ENCODE assay signal across 10 mouse cellular contexts in the genomic region with DNA sequence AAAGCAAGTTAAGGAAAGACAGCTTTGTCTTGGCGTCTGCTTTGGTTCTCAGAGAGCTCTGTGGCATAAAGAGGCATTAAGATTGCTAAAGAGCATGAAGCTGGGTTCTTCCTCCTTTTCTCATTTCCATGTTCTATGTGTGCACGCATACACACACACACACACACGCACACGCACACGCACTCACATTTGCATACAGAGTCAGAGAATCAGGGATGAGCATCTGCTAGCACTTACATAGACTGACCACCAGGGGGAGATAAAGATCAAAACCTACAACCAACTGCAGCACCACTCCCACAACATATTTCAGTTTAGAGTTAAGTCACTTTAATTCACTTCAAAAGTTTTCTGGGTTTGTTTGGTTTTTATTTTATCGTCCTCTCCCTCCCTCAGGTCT. TPM values are rescaled to one million over a fixed set of nuclear protein-coding genes. Genes with fewer than 3 reads are reported as not detected.
DNase-seq lines count a peak whose midpoint lies in the region; ATAC-seq and TF ChIP-seq lines count a peak whose summit lies in the region.
"Had no signal": no experiment of that assay in that cellular context is flagged by ENCODE, and none has a peak within 500 bp of the region (broad histone marks: within the 10 kb centered on the region; RNA-seq: fewer than 3 reads in every experiment).

No protein-coding gene starts in this region.

- no peak overlapping the region for H3K4me2 ChIP-seq in embryonic facial prominence, embryonic 11.5 days (ENCODE audit: low read depth, low read length)
- H3K4me2 ChIP-seq in hindbrain, postnatal 0 days (ENCODE audit: low read depth, low read length): 0 out of 2 replicates have a peak overlapping the region, but pooled peaks have one; percentile 23
- no peak overlapping the region for H3K4me2 ChIP-seq in midbrain, postnatal 0 days (ENCODE audit: low read depth, low read length, poor library complexity, severe bottlenecking)

- no peak for TF ChIP-seq POLR2A in MEL (IDR thresholded peaks at IDR 0.05; ENCODE audit: control insufficient read depth in 1 of 2, insufficient read depth in 1 of 2, low read depth in 1 of 2, low read length in 2 of 2, poor library complexity in 1 of 2)

- peak; percentile 83 for ATAC-seq in frontal cortex, adult (ENCODE audit: low TSS enrichment)
- no peak for ATAC-seq in embryonic facial prominence, embryonic 11.5 days (replicated peaks; ENCODE audit: insufficient number of reproducible peaks, low FRiP score, low TSS enrichment, low read depth)
- ATAC-seq in hindbrain, postnatal 0 days: no peak
- no peak for ATAC-seq in midbrain, postnatal 0 days (ENCODE audit: low FRiP score)

- no peaks in the 10 kb centered on the region for H3K9me3 ChIP-seq in MEL (replicated peaks; ENCODE audit: insufficient read depth, low read length)
- H3K9me3 ChIP-seq in embryonic facial prominence, embryonic 11.5 days (replicated peaks; ENCODE audit: control insufficient read depth, low read length): no peaks in the 10 kb centered on the region
- no peaks in the 10 kb centered on the region for H3K9me3 ChIP-seq in hindbrain, postnatal 0 days (ENCODE audit: low read length)
- H3K9me3 ChIP-seq in midbrain, postnatal 0 days (ENCODE audit: low read length): no peaks in the 10 kb centered on the region

- no peak overlapping the region for H3K9ac ChIP-seq in MEL (ENCODE audit: control insufficient read depth, low read depth, low read length, poor library complexity, severe bottlenecking)
- no peak overlapping the region for H3K9ac ChIP-seq in embryonic facial prominence, embryonic 11.5 days (replicated peaks; ENCODE audit: low read length)
- no peak overlapping the region for H3K9ac ChIP-seq in hindbrain, postnatal 0 days (replicated peaks; ENCODE audit: low read length)
- H3K9ac ChIP-seq in midbrain, postnatal 0 days (replicated peaks; ENCODE audit: low read length, poor library complexity, severe bottlenecking): no peak overlapping the region

- H3K4me3 ChIP-seq in MEL (ENCODE audit: control insufficient read depth in 1 of 2, insufficient read depth in 1 of 2, low read depth in 2 of 2, low read length in 2 of 2): no peak overlapping the region
- H3K4me3 ChIP-seq in embryonic facial prominence, embryonic 11.5 days (ENCODE audit: low read depth, low read length): no peak overlapping the region
- no peak overlapping the region for H3K4me3 ChIP-seq in hindbrain, postnatal 0 days (ENCODE audit: low read length)
- no peak overlapping the region for H3K4me3 ChIP-seq in midbrain, postnatal 0 days (ENCODE audit: low read depth, low read length)

- H3K27me3 ChIP-seq in MEL (ENCODE audit: control insufficient read depth in 1 of 2, insufficient read depth in 2 of 2, low read length in 2 of 2): peaks cover 0 to 8% of the 10 kb centered on the region in 2 experiments; a peak in 3 of 4 replicates
- no peaks in the 10 kb centered on the region for H3K27me3 ChIP-seq in embryonic facial prominence, embryonic 11.5 days (ENCODE audit: control insufficient read depth, insufficient read depth, low read length)
- H3K27me3 ChIP-seq in hindbrain, postnatal 0 days (ENCODE audit: insufficient read depth, low read length): no peaks in the 10 kb centered on the region
- no peaks in the 10 kb centered on the region for H3K27me3 ChIP-seq in midbrain, postnatal 0 days (ENCODE audit: insufficient read depth, low read length)

- 0 out of 4 replicates have a peak, but pooled peaks cover 0 to 2% of the 10 kb centered on the region in 2 experiments for H3K36me3 ChIP-seq in MEL (ENCODE audit: control insufficient read depth in 1 of 2, insufficient read depth in 2 of 2, low read length in 2 of 2)
- no peaks in the 10 kb centered on the region for H3K36me3 ChIP-seq in embryonic facial prominence, embryonic 11.5 days (replicated peaks; ENCODE audit: control insufficient read depth, insufficient read depth, low read depth, low read length)
- no peaks in the 10 kb centered on the region for H3K36me3 ChIP-seq in hindbrain, postnatal 0 days (ENCODE audit: insufficient read depth, low read length)
- no peaks in the 10 kb centered on the region for H3K36me3 ChIP-seq in midbrain, postnatal 0 days (ENCODE audit: insufficient read depth, low read length)

- WGBS in embryonic facial prominence, embryonic 11.5 days: 13% methylated on average over 6 of the region's 6 CpGs
- WGBS in hindbrain, postnatal 0 days: 3% methylated on average over 6 of the region's 6 CpGs
- WGBS in midbrain, postnatal 0 days: 9% methylated on average over 6 of the region's 6 CpGs

- no peak for DNase-seq in frontal cortex, postnatal 25 days (ENCODE audit: low spot score in 2 of 2)
- peak; percentile 89 for DNase-seq in MEL (ENCODE audit: low read depth, low spot score)
- DNase-seq in embryonic facial prominence, embryonic 11.5 days (ENCODE audit: low spot score): peak; percentile 75
- peak; percentile 83 for DNase-seq in hindbrain, postnatal 0 days (ENCODE audit: low spot score)
- DNase-seq in left cerebral cortex, postnatal 10 days (ENCODE audit: extremely low spot score in 1 of 2, low spot score in 2 of 2): peak; percentile 47 to 61
- DNase-seq in midbrain, postnatal 0 days (ENCODE audit: low spot score): peak; percentile 84
- DNase-seq in thymus, postnatal 25 days: peak; percentile 31

- no peak for TF ChIP-seq EP300 in MEL (IDR thresholded peaks at IDR 0.05; ENCODE audit: low read depth in 1 of 2, low read length in 2 of 2)

- TF ChIP-seq RAD21 in MEL (IDR thresholded peaks at IDR 0.05; ENCODE audit: low read depth, low read length): peak; percentile 67

- no peak overlapping the region for H3K27ac ChIP-seq in MEL (ENCODE audit: control insufficient read depth, low read depth, low read length)
- H3K27ac ChIP-seq in embryonic facial prominence, embryonic 11.5 days (replicated peaks; ENCODE audit: low read depth, low read length): no peak overlapping the region
- no peak overlapping the region for H3K27ac ChIP-seq in hindbrain, postnatal 0 days
- H3K27ac ChIP-seq in midbrain, postnatal 0 days (ENCODE audit: low read depth, low read length): no peak overlapping the region; the same call in 1 of the 2 replicates
- H3K27ac ChIP-seq: macrophage had no signal

- peaks cover 0 to 12% of the 10 kb centered on the region in 2 experiments; a peak in 2 of 4 replicates for H3K4me1 ChIP-seq in MEL (ENCODE audit: control insufficient read depth in 1 of 2, insufficient read depth in 2 of 2, low read length in 2 of 2)
- H3K4me1 ChIP-seq in embryonic facial prominence, embryonic 11.5 days (ENCODE audit: control insufficient read depth, insufficient read depth, low read length): no peaks in the 10 kb centered on the region
- H3K4me1 ChIP-seq in hindbrain, postnatal 0 days (ENCODE audit: insufficient read depth, low read length): no peaks in the 10 kb centered on the region
- no peaks in the 10 kb centered on the region for H3K4me1 ChIP-seq in midbrain, postnatal 0 days (ENCODE audit: insufficient read depth, low read length)

- intact Hi-C loops in left cerebral cortex, postnatal 10 days (cut with DNase I): no loop called here

- TF ChIP-seq CTCF in MEL (IDR thresholded peaks at IDR 0.05 in 2 of 3, conservative IDR thresholded peaks at IDR 0.05 in 1 of 3; ENCODE audit: control insufficient read depth in 1 of 3, insufficient read depth in 1 of 3, low read depth in 2 of 3, low read length in 3 of 3, poor library complexity in 1 of 3, severe bottlenecking in 1 of 3): peak; percentile 49 to 85 (median 83)
- TF ChIP-seq CTCF in hindbrain, postnatal 0 days (IDR thresholded peaks at IDR 0.05; ENCODE audit: low read depth): peak; percentile 92
- TF ChIP-seq CTCF in midbrain, postnatal 0 days (IDR thresholded peaks at IDR 0.05): peak; percentile 90

- no peaks in the 10 kb centered on the region for H3K79me2 ChIP-seq in MEL (ENCODE audit: control insufficient read depth, insufficient read depth, low read length, poor library complexity)

RNA-seq across cellular contexts. Expression of gene Gsdma, which starts 3.6 kb away (rescaled TPM):
- total RNA-seq in MEL (2012; rRNA removed): 0.23 and 0.62 TPM in 2 replicates
- polyA plus RNA-seq in MEL (2012; ENCODE audit: insufficient read depth in 1 of 2, insufficient read length in 2 of 2, low read depth in 1 of 2, low replicate concordance in 2 of 2, missing spikeins in 1 of 2): 1 to 10 TPM in 1 of 2 experiments, not detected in 1; 1.2 TPM
- 0.07 TPM in 1 of 2 replicates, not detected in the other for polyA plus RNA-seq in embryonic facial prominence, embryonic 11.5 days (2014; fragmentation: Nextera tagmentation; extraction: Ambion mirVana)
- total RNA-seq in hindbrain, postnatal 0 days (2014; rRNA removed): not detected in 2 replicates
- 0.14 and 0.16 TPM in 2 replicates for polyA plus RNA-seq in hindbrain, postnatal 0 days (2015; fragmentation: Nextera tagmentation; extraction: Ambion mirVana)
- total RNA-seq in left cerebral cortex, postnatal 10 days (2021): under 1 TPM; 0.13 to 0.16 TPM
- 0.05 TPM in 1 of 2 replicates, not detected in the other for total RNA-seq in midbrain, postnatal 0 days (2014; rRNA removed)
- polyA plus RNA-seq in midbrain, postnatal 0 days (2015; fragmentation: Nextera tagmentation; extraction: Ambion mirVana): 0.11 TPM in 1 of 2 replicates, not detected in the other
- total RNA-seq: adrenal gland, adult 18-20 months had no signal
- polyA plus RNA-seq: macrophage had no signal

RNA-seq across cellular contexts. Expression of gene Gsdma2, which starts 14.0 kb away (rescaled TPM):
- total RNA-seq in MEL (2012; rRNA removed): not detected in 2 replicates
- not detected for polyA plus RNA-seq in MEL (2012; ENCODE audit: insufficient read depth in 1 of 2, insufficient read length in 2 of 2, low read depth in 1 of 2, low replicate concordance in 2 of 2, missing spikeins in 1 of 2)
- not detected in 2 replicates for polyA plus RNA-seq in embryonic facial prominence, embryonic 11.5 days (2014; fragmentation: Nextera tagmentation; extraction: Ambion mirVana)
- not detected in 2 replicates for total RNA-seq in hindbrain, postnatal 0 days (2014; rRNA removed)
- not detected in 2 replicates for polyA plus RNA-seq in hindbrain, postnatal 0 days (2015; fragmentation: Nextera tagmentation; extraction: Ambion mirVana)
- not detected for total RNA-seq in left cerebral cortex, postnatal 10 days (2021)
- not detected in 2 replicates for total RNA-seq in midbrain, postnatal 0 days (2014; rRNA removed)
- polyA plus RNA-seq in midbrain, postnatal 0 days (2015; fragmentation: Nextera tagmentation; extraction: Ambion mirVana): 0.12 and 0.15 TPM in 2 replicates
- polyA plus RNA-seq: macrophage had no signal

RNA-seq across cellular contexts. Expression of gene Psmd3, which starts 21.8 kb away (rescaled TPM):
- total RNA-seq in MEL (2012; rRNA removed): 350 and 385 TPM in 2 replicates
- polyA plus RNA-seq in MEL (2012; ENCODE audit: insufficient read depth in 1 of 2, insufficient read length in 2 of 2, low read depth in 1 of 2, low replicate concordance in 2 of 2, missing spikeins in 1 of 2): 100 to 1,000 TPM; 214 to 417 TPM
- 141 and 153 TPM in 2 replicates for polyA plus RNA-seq in embryonic facial prominence, embryonic 11.5 days (2014; fragmentation: Nextera tagmentation; extraction: Ambion mirVana)
- total RNA-seq in hindbrain, postnatal 0 days (2014; rRNA removed): 131 and 143 TPM in 2 replicates
- polyA plus RNA-seq in hindbrain, postnatal 0 days (2015; fragmentation: Nextera tagmentation; extraction: Ambion mirVana): 185 and 190 TPM in 2 replicates
- 100 to 1,000 TPM; 136 to 138 TPM for total RNA-seq in left cerebral cortex, postnatal 10 days (2021)
- 114 and 129 TPM in 2 replicates for total RNA-seq in midbrain, postnatal 0 days (2014; rRNA removed)
- 182 and 183 TPM in 2 replicates for polyA plus RNA-seq in midbrain, postnatal 0 days (2015; fragmentation: Nextera tagmentation; extraction: Ambion mirVana)

RNA-seq across cellular contexts. Expression of gene Gsdma3, which starts 34.4 kb away (rescaled TPM):
- not detected in 2 replicates for total RNA-seq in MEL (2012; rRNA removed)
- polyA plus RNA-seq in MEL (2012; ENCODE audit: insufficient read depth in 1 of 2, insufficient read length in 2 of 2, low read depth in 1 of 2, low replicate concordance in 2 of 2, missing spikeins in 1 of 2): not detected
- not detected in 2 replicates for polyA plus RNA-seq in embryonic facial prominence, embryonic 11.5 days (2014; fragmentation: Nextera tagmentation; extraction: Ambion mirVana)
- total RNA-seq in hindbrain, postnatal 0 days (2014; rRNA removed): 0.68 TPM in 1 of 2 replicates, not detected in the other
- polyA plus RNA-seq in hindbrain, postnatal 0 days (2015; fragmentation: Nextera tagmentation; extraction: Ambion mirVana): not detected in 2 replicates
- total RNA-seq in left cerebral cortex, postnatal 10 days (2021): under 1 TPM; 0.30 to 0.36 TPM
- not detected in 2 replicates for total RNA-seq in midbrain, postnatal 0 days (2014; rRNA removed)
- not detected in 2 replicates for polyA plus RNA-seq in midbrain, postnatal 0 days (2015; fragmentation: Nextera tagmentation; extraction: Ambion mirVana)
- polyA plus RNA-seq: macrophage had no signal

RNA-seq across cellular contexts. Expression of gene Gm12355, which starts 35.1 kb away (rescaled TPM):
- total RNA-seq in MEL (2012; rRNA removed): 2.1 and 3.4 TPM in 2 replicates
- polyA plus RNA-seq in MEL (2012; ENCODE audit: insufficient read depth in 1 of 2, insufficient read length in 2 of 2, low read depth in 1 of 2, low replicate concordance in 2 of 2, missing spikeins in 1 of 2): under 1 TPM in 1 of 2 experiments, not detected in 1; 0.58 TPM
- 0.83 and 1.2 TPM in 2 replicates for polyA plus RNA-seq in embryonic facial prominence, embryonic 11.5 days (2014; fragmentation: Nextera tagmentation; extraction: Ambion mirVana)
- 0.21 TPM in 1 of 2 replicates, not detected in the other for total RNA-seq in hindbrain, postnatal 0 days (2014; rRNA removed)
- polyA plus RNA-seq in hindbrain, postnatal 0 days (2015; fragmentation: Nextera tagmentation; extraction: Ambion mirVana): 0.25 and 0.33 TPM in 2 replicates
- total RNA-seq in left cerebral cortex, postnatal 10 days (2021): 10 to 100 TPM; 12.6 to 16.8 TPM
- total RNA-seq in midbrain, postnatal 0 days (2014; rRNA removed): not detected in 2 replicates
- polyA plus RNA-seq in midbrain, postnatal 0 days (2015; fragmentation: Nextera tagmentation; extraction: Ambion mirVana): 0.28 and 0.44 TPM in 2 replicates
- polyA plus RNA-seq: macrophage had no signal

Comparison
In these comparisons a context has a peak if more than half of its experiments do, and no peak if none do; other contexts are left out.
1. DNase-seq: peak in MEL (single experiment), embryonic facial prominence, embryonic 11.5 days (single experiment), hindbrain, postnatal 0 days (single experiment), left cerebral cortex, postnatal 10 days (2 of 2), midbrain, postnatal 0 days (single experiment) and thymus, postnatal 25 days (single experiment); none in frontal cortex, postnatal 25 days (0 of 2).
2. Peak in every context shown above with its lines, with median percentiles within 50 percentile points of each other: CTCF ChIP-seq.